Mouse (Mus musculus): ENCODE measurements at regions not wholly inside any gene's neighbourhood (a gene's known extent, or its start where the extent isn't known, plus 50 kb on each side); places are given as distances from the start of the nearest gene placed in this dataset.

- WGBS, result 68% methylated on average over 8 of the region's 8 CpGs
- no peak overlapping the region for H3K27ac ChIP-seq (ENCODE audit: low read length)
- no peaks in the 10 kb centered on the region for H3K4me1 ChIP-seq (ENCODE audit: insufficient read depth, low read length)
- H3K4me3 ChIP-seq (ENCODE audit: low read length), result no peak overlapping the region
- no peaks in the 10 kb centered on the region for H3K9me3 ChIP-seq (ENCODE audit: low read length)
- H3K27me3 ChIP-seq (ENCODE audit: insufficient read depth, low read length), result no peaks in the 10 kb centered on the region
- no peak overlapping the region for H3K4me2 ChIP-seq (replicated peaks; ENCODE audit: low read depth, low read length)
- no peak for ATAC-seq (ENCODE audit: low FRiP score, low TSS enrichment)
- no peaks in the 10 kb centered on the region for H3K36me3 ChIP-seq (ENCODE audit: insufficient read depth, low read length)
- no peak overlapping the region for H3K9ac ChIP-seq (replicated peaks; ENCODE audit: low read length)
Measured at GRCm38 (mm10) chr5:45065917-45066699, 266.6 kb upstream of the Ldb2 start.

- Histone ChIP-seq H3K4me3 (ENCODE audit: low read length) (no peak overlapping the region), H3K27ac (ENCODE audit: low read length) (no peak overlapping the region), H3K36me3 (ENCODE audit: insufficient read depth, low read length) (no peaks in the 10 kb centered on the region), H3K4me1 (ENCODE audit: insufficient read depth, low read length) (no peaks in the 10 kb centered on the region), H3K9ac (replicated peaks; ENCODE audit: low read length) (no peak overlapping the region), H3K9me3 (ENCODE audit: low read length) (no peaks in the 10 kb centered on the region), H3K4me2 (replicated peaks; ENCODE audit: low read depth, low read length) (no peak overlapping the region), H3K27me3 (ENCODE audit: insufficient read depth, low read length) (no peaks in the 10 kb centered on the region)
- ATAC-seq (ENCODE audit: low FRiP score, low TSS enrichment), result no peak
- WGBS, result 43% methylated on average over 2 of the region's 2 CpGs
Measured at GRCm38 (mm10) chr5:45062567-45062966, 263.1 kb upstream of the Ldb2 start.

GRCm38 (mm10) chr5:45055276-45055959 lies 255.9 kb upstream of the Ldb2 start:
- no peak overlapping the region for H3K27ac ChIP-seq (ENCODE audit: low read length)
- no peaks in the 10 kb centered on the region for H3K9me3 ChIP-seq (ENCODE audit: low read length)
- no peaks in the 10 kb centered on the region for H3K36me3 ChIP-seq (ENCODE audit: insufficient read depth, low read length)
- no peaks in the 10 kb centered on the region for H3K4me1 ChIP-seq (ENCODE audit: insufficient read depth, low read length)
- H3K27me3 ChIP-seq (ENCODE audit: insufficient read depth, low read length), result no peaks in the 10 kb centered on the region
- 77% methylated on average over 4 of the region's 4 CpGs for WGBS
- H3K4me2 ChIP-seq (replicated peaks; ENCODE audit: low read depth, low read length), result no peak overlapping the region
- ATAC-seq (ENCODE audit: low FRiP score, low TSS enrichment), result no peak
- H3K9ac ChIP-seq (replicated peaks; ENCODE audit: low read length), result no peak overlapping the region
- H3K4me3 ChIP-seq (ENCODE audit: low read length), result no peak overlapping the region

- Histone ChIP-seq H3K4me1 (ENCODE audit: insufficient read depth, low read length) (no peaks in the 10 kb centered on the region), H3K4me2 (replicated peaks; ENCODE audit: low read depth, low read length) (no peak overlapping the region), H3K27me3 (ENCODE audit: insufficient read depth, low read length) (no peaks in the 10 kb centered on the region), H3K9me3 (ENCODE audit: low read length) (no peaks in the 10 kb centered on the region), H3K4me3 (ENCODE audit: low read length) (no peak overlapping the region), H3K9ac (replicated peaks; ENCODE audit: low read length) (no peak overlapping the region), H3K36me3 (ENCODE audit: insufficient read depth, low read length) (no peaks in the 10 kb centered on the region), H3K27ac (ENCODE audit: low read length) (no peak overlapping the region)
- ATAC-seq (ENCODE audit: low FRiP score, low TSS enrichment), result peak; percentile 61
Measured at GRCm38 (mm10) chr5:45049410-45049809, 249.9 kb upstream of the Ldb2 start.

- H3K27ac ChIP-seq (ENCODE audit: low read length), result no peak overlapping the region
- no peaks in the 10 kb centered on the region for H3K9me3 ChIP-seq (ENCODE audit: low read length)
- no peak overlapping the region for H3K9ac ChIP-seq (replicated peaks; ENCODE audit: low read length)
- H3K4me3 ChIP-seq (ENCODE audit: low read length), result no peak overlapping the region
- no peaks in the 10 kb centered on the region for H3K4me1 ChIP-seq (ENCODE audit: insufficient read depth, low read length)
- no peak for ATAC-seq (ENCODE audit: low FRiP score, low TSS enrichment)
- H3K4me2 ChIP-seq (replicated peaks; ENCODE audit: low read depth, low read length), result no peak overlapping the region
- WGBS, result 55% methylated on average over 2 of the region's 2 CpGs
- no peaks in the 10 kb centered on the region for H3K27me3 ChIP-seq (ENCODE audit: insufficient read depth, low read length)
- H3K36me3 ChIP-seq (ENCODE audit: insufficient read depth, low read length), result no peaks in the 10 kb centered on the region
Measured at GRCm38 (mm10) chr5:45042914-45043313, 243.4 kb upstream of the Ldb2 start.

GRCm38 (mm10) chr5:45036430-45036829 lies 236.9 kb upstream of the Ldb2 start:
- no peak overlapping the region for H3K9ac ChIP-seq (replicated peaks; ENCODE audit: low read length)
- no peak overlapping the region for H3K27ac ChIP-seq (ENCODE audit: low read length)
- H3K4me2 ChIP-seq (replicated peaks; ENCODE audit: low read depth, low read length), result no peak overlapping the region
- WGBS, result 49% methylated on average over 1 of the region's 1 CpGs
- ATAC-seq (ENCODE audit: low FRiP score, low TSS enrichment), result no peak
- no peak overlapping the region for H3K4me3 ChIP-seq (ENCODE audit: low read length)
- H3K36me3 ChIP-seq (ENCODE audit: insufficient read depth, low read length), result no peaks in the 10 kb centered on the region
- H3K9me3 ChIP-seq (ENCODE audit: low read length), result no peaks in the 10 kb centered on the region
- no peaks in the 10 kb centered on the region for H3K4me1 ChIP-seq (ENCODE audit: insufficient read depth, low read length)
- no peaks in the 10 kb centered on the region for H3K27me3 ChIP-seq (ENCODE audit: insufficient read depth, low read length)

GRCm38 (mm10) chr5:45033146-45033545 lies 233.7 kb upstream of the Ldb2 start:
- no peak overlapping the region for H3K9ac ChIP-seq (replicated peaks; ENCODE audit: low read length)
- no peak overlapping the region for H3K27ac ChIP-seq (ENCODE audit: low read length)
- WGBS, result 80% methylated on average over 1 of the region's 1 CpGs
- no peaks in the 10 kb centered on the region for H3K36me3 ChIP-seq (ENCODE audit: insufficient read depth, low read length)
- ATAC-seq (ENCODE audit: low FRiP score, low TSS enrichment), result no peak
- H3K4me2 ChIP-seq (replicated peaks; ENCODE audit: low read depth, low read length), result no peak overlapping the region
- H3K27me3 ChIP-seq (ENCODE audit: insufficient read depth, low read length), result no peaks in the 10 kb centered on the region
- H3K4me3 ChIP-seq (ENCODE audit: low read length), result no peak overlapping the region
- no peaks in the 10 kb centered on the region for H3K4me1 ChIP-seq (ENCODE audit: insufficient read depth, low read length)
- no peaks in the 10 kb centered on the region for H3K9me3 ChIP-seq (ENCODE audit: low read length)

GRCm38 (mm10) chr5:45027876-45028275 lies 228.4 kb upstream of the Ldb2 start:
- Histone ChIP-seq H3K4me2 (replicated peaks; ENCODE audit: low read depth, low read length) (no peak overlapping the region), H3K27me3 (ENCODE audit: insufficient read depth, low read length) (no peaks in the 10 kb centered on the region), H3K4me3 (ENCODE audit: low read length) (no peak overlapping the region), H3K9ac (replicated peaks; ENCODE audit: low read length) (no peak overlapping the region), H3K9me3 (ENCODE audit: low read length) (no peaks in the 10 kb centered on the region), H3K36me3 (ENCODE audit: insufficient read depth, low read length) (no peaks in the 10 kb centered on the region), H3K4me1 (ENCODE audit: insufficient read depth, low read length) (no peaks in the 10 kb centered on the region), H3K27ac (ENCODE audit: low read length) (no peak overlapping the region)
- ATAC-seq (ENCODE audit: low FRiP score, low TSS enrichment), result no peak
- WGBS, result 42% methylated on average over 3 of the region's 3 CpGs

GRCm38 (mm10) chr5:45025383-45025782 lies 225.9 kb upstream of the Ldb2 start:
- Histone ChIP-seq H3K4me3 (ENCODE audit: low read length) (no peak overlapping the region), H3K9ac (replicated peaks; ENCODE audit: low read length) (no peak overlapping the region), H3K4me1 (ENCODE audit: insufficient read depth, low read length) (no peaks in the 10 kb centered on the region), H3K27ac (ENCODE audit: low read length) (no peak overlapping the region), H3K27me3 (ENCODE audit: insufficient read depth, low read length) (no peaks in the 10 kb centered on the region), H3K36me3 (ENCODE audit: insufficient read depth, low read length) (no peaks in the 10 kb centered on the region), H3K9me3 (ENCODE audit: low read length) (no peaks in the 10 kb centered on the region), H3K4me2 (replicated peaks; ENCODE audit: low read depth, low read length) (no peak overlapping the region)
- ATAC-seq (ENCODE audit: low FRiP score, low TSS enrichment), result no peak
- WGBS, result 92% methylated on average over 2 of the region's 2 CpGs

- H3K27ac ChIP-seq (ENCODE audit: low read length), result no peak overlapping the region
- no peak overlapping the region for H3K4me3 ChIP-seq (ENCODE audit: low read length)
- no peak for ATAC-seq (ENCODE audit: low FRiP score, low TSS enrichment)
- H3K27me3 ChIP-seq (ENCODE audit: insufficient read depth, low read length), result no peaks in the 10 kb centered on the region
- H3K4me1 ChIP-seq (ENCODE audit: insufficient read depth, low read length), result no peaks in the 10 kb centered on the region
- H3K36me3 ChIP-seq (ENCODE audit: insufficient read depth, low read length), result no peaks in the 10 kb centered on the region
- no peaks in the 10 kb centered on the region for H3K9me3 ChIP-seq (ENCODE audit: low read length)
- H3K4me2 ChIP-seq (replicated peaks; ENCODE audit: low read depth, low read length), result no peak overlapping the region
- no peak overlapping the region for H3K9ac ChIP-seq (replicated peaks; ENCODE audit: low read length)
- WGBS, result 70% methylated on average over 2 of the region's 2 CpGs
Measured at GRCm38 (mm10) chr5:45007930-45008329, 208.4 kb upstream of the Ldb2 start.
